Mouse (Mus musculus): ENCODE measurements at regions not wholly inside any gene's neighbourhood (a gene's known extent, or its start where the extent isn't known, plus 50 kb on each side); places are given as distances from the start of the nearest gene placed in this dataset.

DNA sequence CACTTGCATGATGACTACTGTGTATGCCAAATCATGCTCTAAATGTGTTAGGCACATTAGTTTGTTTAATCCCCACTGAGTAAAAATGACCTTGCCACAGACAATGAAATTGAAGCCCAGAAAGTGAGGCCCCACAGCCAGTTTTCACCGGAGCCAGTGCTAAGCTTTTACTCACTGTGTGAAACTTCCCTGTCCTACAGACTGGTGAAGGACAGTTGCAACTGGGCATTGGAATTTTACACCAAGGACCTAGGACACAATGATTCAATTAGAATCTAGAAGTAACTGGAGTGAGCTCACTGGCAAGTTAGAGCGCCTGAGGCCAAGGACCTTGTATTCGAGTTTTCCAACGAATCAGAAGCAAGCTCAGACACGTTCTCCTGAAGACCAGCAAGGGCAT lies 79.8 kb downstream of the S1pr1 start:
- no peak overlapping the region for H3K4me3 ChIP-seq (replicated peaks)
- TF ChIP-seq TAL1 (IDR thresholded peaks at IDR 0.05; ENCODE audit: low read length) (no peak), GATA1 (IDR thresholded peaks at IDR 0.05; ENCODE audit: low read length) (no peak)
- H3K4me1 ChIP-seq (ENCODE audit: control insufficient read depth): peaks cover 24% of the 10 kb centered on the region
- H3K27me3 ChIP-seq (ENCODE audit: control insufficient read depth): 0 out of 2 replicates have a peak, but pooled peaks cover 2% of the 10 kb centered on the region
- H3K9me3 ChIP-seq (ENCODE audit: control insufficient read depth, low read length): peaks cover 3% of the 10 kb centered on the region; the same call in 1 of the 2 replicates
- H3K36me3 ChIP-seq (ENCODE audit: control insufficient read depth): no peaks in the 10 kb centered on the region

DNA sequence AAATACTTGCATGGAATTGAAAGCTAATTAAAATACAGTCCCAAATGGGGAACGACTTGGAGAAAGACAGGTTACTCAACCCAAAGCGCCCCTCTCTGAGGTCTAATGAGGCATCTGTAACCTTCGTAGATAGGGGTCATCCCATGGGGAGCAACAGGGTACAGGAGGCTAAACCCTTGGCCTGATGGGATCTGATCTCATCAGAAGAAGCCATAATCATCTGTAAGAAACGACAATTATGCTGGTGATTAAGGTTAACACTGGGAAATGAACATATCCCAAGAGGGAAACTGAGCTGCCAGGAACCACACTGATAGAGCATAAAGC lies 82.5 kb downstream of the S1pr1 start:
- Histone ChIP-seq H3K4me3 (replicated peaks) (no peak overlapping the region), H3K27me3 (ENCODE audit: control insufficient read depth) (0 out of 2 replicates have a peak, but pooled peaks cover 2% of the 10 kb centered on the region), H3K36me3 (ENCODE audit: control insufficient read depth) (no peaks in the 10 kb centered on the region), H3K9me3 (ENCODE audit: control insufficient read depth, low read length) (no peaks in the 10 kb centered on the region), H3K4me1 (ENCODE audit: control insufficient read depth) (peaks cover 10% of the 10 kb centered on the region)
- no peak for TF ChIP-seq TAL1 (IDR thresholded peaks at IDR 0.05; ENCODE audit: low read length)
- no peak for TF ChIP-seq GATA1 (IDR thresholded peaks at IDR 0.05; ENCODE audit: low read length)

DNA sequence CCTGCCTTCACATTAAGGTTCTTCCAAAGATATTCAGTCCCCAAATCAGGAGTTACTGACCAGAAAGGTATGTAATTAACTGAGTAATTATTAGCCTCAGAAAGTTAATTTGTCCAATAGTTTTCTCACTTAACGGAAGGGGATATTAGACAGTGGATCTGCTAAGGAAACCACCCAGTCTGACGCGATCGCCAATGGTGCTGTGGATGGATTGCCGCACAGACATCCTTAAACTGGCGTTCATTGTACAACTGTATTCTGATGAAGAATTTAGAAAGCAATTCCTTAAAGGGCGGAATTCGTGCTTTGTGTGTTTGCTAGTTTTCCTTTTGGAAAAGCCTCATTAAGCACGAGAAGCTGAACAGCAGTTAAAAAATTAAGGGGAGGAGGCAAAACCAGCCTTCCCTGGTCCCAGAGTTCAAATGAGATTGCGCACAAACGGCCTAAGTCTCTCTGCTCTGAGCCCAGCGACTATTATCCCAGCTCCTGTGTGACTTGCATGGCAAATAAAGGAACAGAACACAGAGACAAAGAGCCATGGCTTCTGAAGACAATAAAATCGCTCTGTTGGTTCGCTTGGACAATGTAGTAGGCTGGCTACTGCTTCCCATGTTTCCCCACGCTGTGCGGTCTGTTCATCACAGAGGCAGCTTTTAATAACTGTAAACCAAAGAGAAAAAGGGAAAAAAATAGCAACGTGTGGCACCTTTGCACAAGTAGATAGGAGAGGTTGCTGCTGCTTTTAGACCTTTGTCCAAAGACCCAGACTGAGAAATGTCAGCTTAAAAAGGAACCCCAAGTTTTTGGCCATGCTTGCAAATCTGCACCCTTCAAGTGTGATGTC lies 83.1 kb downstream of the S1pr1 start:
- Histone ChIP-seq H3K27me3 (ENCODE audit: control insufficient read depth) (no peaks in the 10 kb centered on the region), H3K36me3 (ENCODE audit: control insufficient read depth) (no peaks in the 10 kb centered on the region), H3K4me3 (replicated peaks) (no peak overlapping the region), H3K9me3 (ENCODE audit: control insufficient read depth, low read length) (no peaks in the 10 kb centered on the region), H3K4me1 (ENCODE audit: control insufficient read depth) (peaks cover 7% of the 10 kb centered on the region)
- TF ChIP-seq TAL1 (IDR thresholded peaks at IDR 0.05; ENCODE audit: low read length): no peak

DNA sequence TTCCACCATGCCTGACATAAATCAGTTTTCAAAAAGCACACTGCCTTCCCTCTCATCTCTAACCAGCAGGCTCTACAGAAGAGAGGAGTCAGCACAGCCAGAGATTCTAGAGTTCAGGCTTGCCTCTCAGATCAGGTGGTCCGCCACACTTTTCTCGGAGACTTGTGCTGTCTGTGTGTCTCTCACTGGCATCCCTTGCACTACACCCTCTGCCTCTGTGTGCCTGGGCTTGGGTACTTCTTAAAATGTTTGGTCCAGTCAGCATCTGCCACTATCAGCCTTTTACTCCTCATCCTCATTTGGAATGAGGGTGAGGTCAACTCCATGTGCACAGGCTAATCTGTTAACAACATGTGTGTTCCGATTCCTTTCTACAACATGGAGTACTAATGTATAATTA lies 92.0 kb downstream of the S1pr1 start:
- no peaks in the 10 kb centered on the region for H3K4me1 ChIP-seq (ENCODE audit: control insufficient read depth)
- H3K4me3 ChIP-seq (replicated peaks): no peak overlapping the region
- H3K9me3 ChIP-seq (ENCODE audit: control insufficient read depth, low read length): no peaks in the 10 kb centered on the region
- no peaks in the 10 kb centered on the region for H3K27me3 ChIP-seq (ENCODE audit: control insufficient read depth)
- TF ChIP-seq TAL1 (IDR thresholded peaks at IDR 0.05; ENCODE audit: low read length) (no peak), GATA1 (IDR thresholded peaks at IDR 0.05; ENCODE audit: low read length) (no peak)
- H3K36me3 ChIP-seq (ENCODE audit: control insufficient read depth): no peaks in the 10 kb centered on the region

DNA sequence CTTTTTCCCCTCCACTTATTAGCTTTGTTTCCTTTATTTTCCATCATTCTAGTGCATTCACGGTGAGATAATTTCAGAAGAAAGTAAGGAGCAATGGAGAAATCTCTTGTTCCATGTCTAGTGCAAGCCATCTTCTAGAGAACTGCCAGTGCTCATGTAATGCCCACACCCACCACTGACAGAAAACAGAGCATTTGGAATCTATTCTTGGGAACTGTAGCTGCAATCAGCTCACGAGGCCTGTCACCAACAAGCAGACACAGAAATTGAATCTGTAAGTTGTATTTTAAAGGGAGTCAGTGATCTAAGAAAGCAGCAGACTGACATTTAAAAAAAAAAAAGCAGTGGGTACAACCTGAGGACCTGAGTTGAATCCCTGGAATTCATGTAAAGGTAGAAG lies 92.6 kb downstream of the S1pr1 start:
- TF ChIP-seq TAL1 (IDR thresholded peaks at IDR 0.05; ENCODE audit: low read length) (no peak), GATA1 (IDR thresholded peaks at IDR 0.05; ENCODE audit: low read length) (no peak)
- no peaks in the 10 kb centered on the region for H3K9me3 ChIP-seq (ENCODE audit: control insufficient read depth, low read length)
- H3K4me3 ChIP-seq (replicated peaks): no peak overlapping the region
- no peaks in the 10 kb centered on the region for H3K36me3 ChIP-seq (ENCODE audit: control insufficient read depth)
- no peaks in the 10 kb centered on the region for H3K27me3 ChIP-seq (ENCODE audit: control insufficient read depth)
- no peaks in the 10 kb centered on the region for H3K4me1 ChIP-seq (ENCODE audit: control insufficient read depth)

DNA sequence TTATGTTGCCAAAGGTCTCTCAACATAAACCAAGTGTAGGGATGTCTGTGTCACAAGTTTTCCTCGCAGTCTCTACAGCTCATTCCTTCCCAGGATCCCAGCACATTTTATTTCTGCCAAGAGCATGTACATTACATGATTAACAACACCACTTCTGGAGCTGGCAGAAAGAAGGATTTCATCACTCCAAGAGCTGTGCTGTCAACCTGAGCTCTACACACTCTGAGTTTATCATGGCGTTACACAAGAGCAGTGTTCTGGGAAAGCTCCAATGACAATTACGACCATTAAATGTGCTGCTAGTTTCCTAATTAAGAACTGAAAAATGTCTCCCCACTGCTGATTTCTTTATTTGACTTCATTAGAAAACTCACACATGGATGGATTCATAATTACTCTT lies 94.9 kb downstream of the S1pr1 start:
- Histone ChIP-seq H3K4me1 (ENCODE audit: control insufficient read depth) (no peaks in the 10 kb centered on the region), H3K36me3 (ENCODE audit: control insufficient read depth) (no peaks in the 10 kb centered on the region), H3K27me3 (ENCODE audit: control insufficient read depth) (no peaks in the 10 kb centered on the region), H3K9me3 (ENCODE audit: control insufficient read depth, low read length) (no peaks in the 10 kb centered on the region), H3K4me3 (replicated peaks) (no peak overlapping the region)
- no peak for TF ChIP-seq GATA1 (IDR thresholded peaks at IDR 0.05; ENCODE audit: low read length)
- no peak for TF ChIP-seq TAL1 (IDR thresholded peaks at IDR 0.05; ENCODE audit: low read length)

DNA sequence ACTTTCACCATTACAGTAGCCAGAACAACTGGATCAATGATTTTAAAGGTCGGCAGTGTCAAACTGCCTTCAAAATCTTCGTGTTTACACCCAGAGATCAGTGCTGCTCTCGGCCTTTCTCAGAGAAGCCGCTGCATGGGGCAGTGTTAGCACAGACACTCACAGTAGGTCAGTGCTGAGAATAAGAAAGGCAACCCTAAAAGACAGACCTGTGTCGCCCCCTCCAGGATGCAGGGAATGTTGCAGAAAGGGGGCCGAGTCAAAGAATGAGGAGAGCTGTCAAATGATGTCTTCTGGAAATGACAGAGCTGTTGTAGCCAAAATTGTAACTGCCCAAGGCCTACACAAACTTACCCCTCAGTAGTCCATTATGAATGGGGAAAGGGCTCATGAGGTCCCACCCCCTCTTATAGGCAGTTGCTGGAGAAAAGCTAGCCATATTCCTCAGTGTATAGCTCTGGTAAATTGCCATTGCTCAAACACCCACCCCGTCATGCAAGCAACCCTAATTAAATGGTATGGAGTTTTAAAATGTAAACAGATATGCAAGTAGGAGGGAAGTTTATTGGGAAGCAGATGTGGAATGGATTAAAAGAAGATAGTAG lies 98.8 kb downstream of the S1pr1 start:
- Histone ChIP-seq H3K4me1 (ENCODE audit: control insufficient read depth) (no peaks in the 10 kb centered on the region), H3K27me3 (ENCODE audit: control insufficient read depth) (no peaks in the 10 kb centered on the region), H3K36me3 (ENCODE audit: control insufficient read depth) (no peaks in the 10 kb centered on the region), H3K4me3 (replicated peaks) (no peak overlapping the region), H3K9me3 (ENCODE audit: control insufficient read depth, low read length) (no peaks in the 10 kb centered on the region)
- no peak for TF ChIP-seq GATA1 (IDR thresholded peaks at IDR 0.05; ENCODE audit: low read length)
- no peak for TF ChIP-seq TAL1 (IDR thresholded peaks at IDR 0.05; ENCODE audit: low read length)

DNA sequence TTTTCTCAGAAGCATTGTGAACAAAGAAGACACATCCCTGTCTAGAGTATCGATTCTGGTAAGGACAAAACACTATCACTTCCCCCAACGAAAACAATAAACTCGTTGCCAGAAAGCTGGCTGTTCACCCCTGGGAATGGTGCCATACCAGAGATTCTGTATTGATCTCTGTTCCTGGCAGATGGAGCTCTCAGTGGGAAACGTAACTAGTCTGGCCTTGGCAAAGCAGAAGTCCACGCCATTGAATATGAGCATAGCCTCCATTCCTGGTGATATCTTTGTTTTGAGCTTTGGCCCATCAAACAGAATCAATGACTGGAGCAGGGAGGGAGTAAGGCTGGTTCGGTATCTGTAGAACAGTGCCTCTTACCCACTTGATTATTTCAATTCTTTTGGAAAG lies 102.0 kb downstream of the S1pr1 start:
- H3K27me3 ChIP-seq (ENCODE audit: control insufficient read depth): no peaks in the 10 kb centered on the region

DNA sequence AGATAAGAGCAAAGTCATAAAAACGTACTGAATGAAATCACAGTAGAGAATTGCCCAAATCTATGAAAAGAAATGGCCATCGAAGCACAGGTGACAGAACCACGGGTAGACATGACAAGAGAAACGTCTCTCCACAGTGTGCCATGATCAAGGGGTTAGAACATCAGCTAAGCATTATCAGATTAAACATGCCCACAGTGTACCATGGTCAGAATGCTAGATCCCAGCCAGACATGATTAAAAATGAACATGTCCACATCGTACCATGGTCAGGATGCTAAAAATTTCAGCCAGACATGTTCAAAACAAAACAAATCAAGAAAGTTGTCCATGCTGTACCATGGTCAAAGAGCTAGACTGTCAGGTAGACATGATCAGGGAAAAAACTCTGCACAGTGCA lies 106.8 kb downstream of the S1pr1 start:
- no peaks in the 10 kb centered on the region for H3K9me3 ChIP-seq (ENCODE audit: control insufficient read depth, low read length)
- no peaks in the 10 kb centered on the region for H3K4me1 ChIP-seq (ENCODE audit: control insufficient read depth)
- TF ChIP-seq GATA1 (IDR thresholded peaks at IDR 0.05; ENCODE audit: low read length) (no peak), TAL1 (IDR thresholded peaks at IDR 0.05; ENCODE audit: low read length) (no peak)

More for the DNA sequence above, 102.0 kb downstream of the S1pr1 start:
- Histone ChIP-seq H3K36me3 (ENCODE audit: control insufficient read depth) (no peaks in the 10 kb centered on the region), H3K4me3 (replicated peaks) (no peak overlapping the region), H3K4me1 (ENCODE audit: control insufficient read depth) (no peaks in the 10 kb centered on the region), H3K9me3 (ENCODE audit: control insufficient read depth, low read length) (no peaks in the 10 kb centered on the region)
- TF ChIP-seq TAL1 (IDR thresholded peaks at IDR 0.05; ENCODE audit: low read length) (no peak), GATA1 (IDR thresholded peaks at IDR 0.05; ENCODE audit: low read length) (no peak)

More for the DNA sequence above, 106.8 kb downstream of the S1pr1 start:
- Histone ChIP-seq H3K4me3 (replicated peaks) (no peak overlapping the region), H3K36me3 (ENCODE audit: control insufficient read depth) (no peaks in the 10 kb centered on the region), H3K27me3 (ENCODE audit: control insufficient read depth) (no peaks in the 10 kb centered on the region)

Data from erythroblast, embryonic 14.5 days (primary cell).